Mouse (Mus musculus): ENCODE results near the gene Myo15b.

DNA sequence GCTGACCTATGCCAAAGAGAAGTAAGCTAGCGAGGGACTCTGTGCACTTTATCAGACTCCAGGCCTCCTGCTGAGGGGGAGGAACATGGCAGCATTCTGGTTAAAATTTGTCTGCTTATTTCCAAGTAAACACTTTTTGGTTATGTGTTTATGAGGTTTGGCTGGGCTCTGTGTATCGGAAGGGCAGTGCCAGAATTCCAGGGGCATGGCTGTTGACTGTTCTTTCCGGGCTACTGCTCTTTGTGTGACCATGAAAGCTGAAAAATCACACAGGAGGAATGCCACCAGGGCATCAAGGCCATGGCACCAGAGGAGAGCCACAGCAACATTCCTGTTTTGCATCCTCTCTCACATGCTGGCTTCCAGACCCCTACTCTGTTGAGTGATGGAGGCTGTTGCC, 47.9 kb downstream of the Myo15b start:
- TF ChIP-seq CTCF (IDR thresholded peaks at IDR 0.05; ENCODE audit: extremely low read depth, insufficient read length, insufficient replicate concordance, low read depth, low read length) (no peak), POLR2A (IDR thresholded peaks at IDR 0.05; ENCODE audit: low read depth, low read length) (no peak)
